Mouse (Mus musculus) lung, adult 2 months (tissue): ENCODE measurements around the gene Synj2.

Source experiments
- CTCF ChIP-seq: fragments of 200-500 bp; IDR thresholded peaks from 2 replicates; pipeline ENCODE4 v1.5.1; 2011; ENCODE audit warnings: mild to moderate bottlenecking, low read length, control low read depth; ENCODE audit not compliant: insufficient read depth
- POLR2A ChIP-seq: fragments of 200-500 bp; IDR thresholded peaks from 2 replicates; pipeline ENCODE4 v1.6.1; 2011; ENCODE audit warnings: low read depth, mild to moderate bottlenecking, control low read depth, low read length, borderline replicate concordance; ENCODE audit errors: extremely low read depth

GRCm38 (mm10) chr17:5903630-5904301 is 37.3 kb upstream of the Synj2 start:
- TF ChIP-seq POLR2A (no peak), CTCF (no peak)
